Mouse (Mus musculus) forebrain, embryonic 16.5 days (tissue): Measurements from ENCODE around the gene Fbrs. TPM values are rescaled to one million over a fixed set of nuclear protein-coding genes. Genes with fewer than 3 reads are reported as not detected.

Experiments
- ATAC-seq: fragments of 200-750 bp; cut with Nextera tagmentation; 2 replicates; pipeline ENCODE4 v1.8.0; 2017; ENCODE audit warnings: mild to moderate bottlenecking, moderate library complexity
- H3K27ac ChIP-seq: fragments of 300-500 bp; sonication (generic); 2 replicates; pipeline ENCODE4 v1.5.1; 2014; ENCODE audit warnings: low read length, control low read depth
- H3K27me3 ChIP-seq: fragments of 300-500 bp; sonication (generic); replicated peaks from 2 replicates; pipeline ENCODE4 v1.6.1; 2014; ENCODE audit warnings: low read length; ENCODE audit not compliant: control insufficient read depth, insufficient read depth
- H3K36me3 ChIP-seq: fragments of 300-500 bp; sonication (generic); 2 replicates; pipeline ENCODE4 v1.6.1; 2014; ENCODE audit not compliant: control insufficient read depth, insufficient read depth
- H3K4me1 ChIP-seq: fragments of 300-500 bp; sonication (generic); replicated peaks from 2 replicates; pipeline ENCODE4 v1.6.1; 2014; ENCODE audit warnings: low read length; ENCODE audit not compliant: control insufficient read depth, insufficient read depth
- H3K4me2 ChIP-seq: fragments of 300-500 bp; sonication (generic); 2 replicates; pipeline ENCODE4 v1.6.1; 2014; ENCODE audit warnings: mild to moderate bottlenecking, low read length, control low read depth
- H3K4me3 ChIP-seq: fragments of 300-500 bp; sonication (generic); replicated peaks from 2 replicates; pipeline ENCODE4 v1.5.1; 2014; ENCODE audit warnings: mild to moderate bottlenecking, low read length, control low read depth
- H3K9ac ChIP-seq: fragments of 300-500 bp; sonication (generic); replicated peaks from 2 replicates; pipeline ENCODE4 v1.6.1; 2014; ENCODE audit warnings: low read depth, low read length, control low read depth
- H3K9me3 ChIP-seq: fragments of 300-500 bp; sonication (generic); 2 replicates; pipeline ENCODE4 v1.6.1; 2016; ENCODE audit warnings: low read length; ENCODE audit not compliant: control insufficient read depth
- WGBS: fragments of 180-500 bp; shearing (Covaris S2); extraction: QIAGEN DNeasy Blood & Tissue Kit; methylation state at CpG from one replicate; pipeline ENCODE4 v1.1.7; 2014; 5-methylcytosine and 5-hydroxymethylcytosine counted together
- polyA plus RNA-seq: library from polyadenylated mRNA; unstranded; fragments of >200 nt; fragmentation: Nextera tagmentation; extraction: Ambion mirVana; gene quantifications from 2 replicates; pipeline ENCODE4 v1.2.1, GENCODE M21; 2015

Fbrs gene
- polyA plus RNA-seq, 1 experiment from 2014 or later, result 11.8 TPM

- Histone ChIP-seq H3K9ac (no peak overlapping the region), H3K4me1 (peaks cover 24% of the 10 kb centered on the region)
- 69% methylated on average over 6 of the region's 6 CpGs for WGBS
Measured at GRCm38 (mm10) chr7:127474378-127475070, 4.5 kb upstream of the Fbrs start.

GRCm38 (mm10) chr7:127475186-127475740 lies 3.7 kb upstream of the Fbrs start:
- Histone ChIP-seq H3K4me1 (peaks cover 25% of the 10 kb centered on the region), H3K4me3 (no peak overlapping the region), H3K9me3 (no peaks in the 10 kb centered on the region), H3K27ac (no peak overlapping the region), H3K27me3 (no peaks in the 10 kb centered on the region), H3K9ac (no peak overlapping the region), H3K4me2 (no peak overlapping the region), H3K36me3 (peaks cover 19% of the 10 kb centered on the region)
- ATAC-seq, result no peak
- 94% methylated on average over 11 of the region's 11 CpGs for WGBS

More at GRCm38 (mm10) chr7:127474378-127475070, 4.5 kb upstream of the Fbrs start:
- ATAC-seq, result no peak
- Histone ChIP-seq H3K4me2 (no peak overlapping the region), H3K4me3 (no peak overlapping the region), H3K27me3 (no peaks in the 10 kb centered on the region), H3K9me3 (no peaks in the 10 kb centered on the region), H3K27ac (no peak overlapping the region), H3K36me3 (peaks cover 19% of the 10 kb centered on the region)

- no peak for ATAC-seq
- 92% methylated on average over 11 of the region's 11 CpGs for WGBS
- H3K4me1 ChIP-seq, result peaks cover 32% of the 10 kb centered on the region
- no peak overlapping the region for H3K27ac ChIP-seq
- H3K36me3 ChIP-seq, result peaks cover 21% of the 10 kb centered on the region
- no peak overlapping the region for H3K4me2 ChIP-seq
- no peak overlapping the region for H3K9ac ChIP-seq
- no peak overlapping the region for H3K4me3 ChIP-seq
- H3K27me3 ChIP-seq, result no peaks in the 10 kb centered on the region
- H3K9me3 ChIP-seq, result no peaks in the 10 kb centered on the region
Measured at GRCm38 (mm10) chr7:127476336-127476735, 2.7 kb upstream of the Fbrs start.

- Histone ChIP-seq H3K27me3 (no peaks in the 10 kb centered on the region), H3K9me3 (no peaks in the 10 kb centered on the region), H3K36me3 (peaks cover 21% of the 10 kb centered on the region), H3K4me2 (peak overlapping the region; percentile 74), H3K27ac (peak overlapping the region; percentile 97), H3K9ac (no peak overlapping the region), H3K4me3 (peak overlapping the region; percentile 88; the same call in 1 of the 2 replicates), H3K4me1 (peaks cover 32% of the 10 kb centered on the region)
- ATAC-seq, result no peak
- WGBS, result 78% methylated on average over 4 of the region's 4 CpGs
Measured at GRCm38 (mm10) chr7:127476855-127477254, 2.1 kb upstream of the Fbrs start.

- Histone ChIP-seq H3K4me2 (peak overlapping the region; percentile 93), H3K9ac (peak overlapping the region; percentile 85), H3K27me3 (no peaks in the 10 kb centered on the region), H3K9me3 (no peaks in the 10 kb centered on the region), H3K4me1 (peaks cover 24% of the 10 kb centered on the region), H3K27ac (peak overlapping the region; percentile 97), H3K4me3 (peak overlapping the region; percentile 88), H3K36me3 (peaks cover 22% of the 10 kb centered on the region)
- under 1% methylated on average over 50 of the region's 50 CpGs for WGBS
- peak; percentile 91 for ATAC-seq
Measured at GRCm38 (mm10) chr7:127477687-127478634, 1.0 kb upstream of the Fbrs start.

- H3K9ac ChIP-seq, result peak overlapping the region; percentile 85
- WGBS, result 6% methylated on average over 37 of the region's 48 CpGs
- H3K4me3 ChIP-seq, result peak overlapping the region; percentile 88
- H3K27ac ChIP-seq, result peak overlapping the region; percentile 97
- H3K4me1 ChIP-seq, result peaks cover 24% of the 10 kb centered on the region
- H3K4me2 ChIP-seq, result peak overlapping the region; percentile 93
- peaks cover 22% of the 10 kb centered on the region for H3K36me3 ChIP-seq
- H3K27me3 ChIP-seq, result no peaks in the 10 kb centered on the region
- no peak for ATAC-seq
- H3K9me3 ChIP-seq, result no peaks in the 10 kb centered on the region
Measured at GRCm38 (mm10) chr7:127479318-127480225, 573 bp downstream of the Fbrs start.

- Histone ChIP-seq H3K9ac (peak overlapping the region; percentile 85), H3K4me1 (peaks cover 24% of the 10 kb centered on the region), H3K36me3 (peaks cover 15% of the 10 kb centered on the region), H3K27ac (no peak overlapping the region), H3K27me3 (no peaks in the 10 kb centered on the region), H3K4me3 (peak overlapping the region; percentile 88), H3K9me3 (no peaks in the 10 kb centered on the region), H3K4me2 (peak overlapping the region; percentile 93)
- 67% methylated on average over 2 of the region's 2 CpGs for WGBS
- no peak for ATAC-seq
Measured at GRCm38 (mm10) chr7:127480321-127480720, 1.3 kb downstream of the Fbrs start.

- no peak for ATAC-seq
Measured at GRCm38 (mm10) chr7:127485416-127485815, 6.4 kb downstream of the Fbrs start.

More at GRCm38 (mm10) chr7:127485416-127485815, 6.4 kb downstream of the Fbrs start:
- WGBS, result 85% methylated on average over 5 of the region's 5 CpGs
- Histone ChIP-seq H3K27me3 (no peaks in the 10 kb centered on the region), H3K4me1 (peaks cover 6% of the 10 kb centered on the region), H3K27ac (no peak overlapping the region), H3K36me3 (peaks cover 36% of the 10 kb centered on the region), H3K9ac (no peak overlapping the region), H3K4me2 (no peak overlapping the region), H3K9me3 (no peaks in the 10 kb centered on the region), H3K4me3 (no peak overlapping the region)
